Mouse (Mus musculus) forebrain, embryonic 12.5 days (tissue): ENCODE measurements around the gene Dhx9. TPM values are rescaled to one million over a fixed set of nuclear protein-coding genes. Genes with fewer than 3 reads are reported as not detected.
"Not testable (repeated sequence)": the region's sequence is repeated elsewhere in the genome, so short reads cannot be mapped to it uniquely, and the experiment has no call there.

ENCODE experiments used
- ATAC-seq: fragments of 200-750 bp; cut with Nextera tagmentation; 2 replicates; pipeline ENCODE4 v1.8.0; 2017; ENCODE audit warnings: moderate TSS enrichment; ENCODE audit not compliant: low FRiP score
- H3K27ac ChIP-seq: fragments of 300-500 bp; sonication (generic); 2 replicates; pipeline ENCODE4 v1.5.1; 2016; ENCODE audit warnings: mild to moderate bottlenecking
- H3K27me3 ChIP-seq: fragments of 300-500 bp; sonication (generic); 2 replicates; pipeline ENCODE4 v1.6.1; 2016; ENCODE audit warnings: mild to moderate bottlenecking
- H3K36me3 ChIP-seq: fragments of 300-500 bp; sonication (generic); replicated peaks from 2 replicates; pipeline ENCODE4 v1.6.1; 2016; ENCODE audit warnings: mild to moderate bottlenecking
- H3K4me1 ChIP-seq: fragments of 300-500 bp; sonication (generic); 2 replicates; pipeline ENCODE4 v1.6.1; 2016
- H3K4me2 ChIP-seq: fragments of 300-500 bp; sonication (generic); 2 replicates; pipeline ENCODE4 v1.6.1; 2016; ENCODE audit warnings: mild to moderate bottlenecking, moderate library complexity
- H3K4me3 ChIP-seq: fragments of 300-500 bp; sonication (generic); replicated peaks from 2 replicates; pipeline ENCODE4 v1.5.1; 2016; ENCODE audit warnings: mild to moderate bottlenecking
- H3K9ac ChIP-seq: fragments of 300-500 bp; sonication (generic); 2 replicates; pipeline ENCODE4 v1.6.1; 2016; ENCODE audit warnings: mild to moderate bottlenecking
- H3K9me3 ChIP-seq: fragments of 300-500 bp; sonication (generic); 2 replicates; pipeline ENCODE4 v1.6.1; 2016
- WGBS: fragments of 180-500 bp; shearing (Covaris S2); methylation state at CpG from one replicate; pipeline ENCODE4 v1.1.7; 2016; 5-methylcytosine and 5-hydroxymethylcytosine counted together
- polyA plus RNA-seq: library from polyadenylated mRNA; unstranded; fragments of >200 nt; fragmentation: Nextera tagmentation; extraction: Ambion mirVana; gene quantifications from 2 replicates; pipeline ENCODE4 v1.2.1, GENCODE M21; 2016

The Dhx9 gene
- polyA plus RNA-seq, 1 experiment from 2014 or later: 58.9 TPM

- ATAC-seq: no peak
- Histone ChIP-seq H3K4me3 (no peak overlapping the region), H3K36me3 (no peaks in the 10 kb centered on the region), H3K27me3 (no peaks in the 10 kb centered on the region), H3K4me1 (no peaks in the 10 kb centered on the region), H3K27ac (no peak overlapping the region), H3K4me2 (no peak overlapping the region), H3K9ac (no peak overlapping the region), H3K9me3 (no peaks in the 10 kb centered on the region)
- 89% methylated on average over 5 of the region's 5 CpGs for WGBS
These were observed 53.4 kb downstream of the Dhx9 start for GRCm38 (mm10) chr1:153433851-153434589.

GRCm38 (mm10) chr1:153432329-153432728 lies 55.1 kb downstream of the Dhx9 start:
- H3K4me2 ChIP-seq: no peak overlapping the region
- peaks cover 4% of the 10 kb centered on the region; the same call in 1 of the 2 replicates for H3K27me3 ChIP-seq
- H3K9me3 ChIP-seq: no peaks in the 10 kb centered on the region
- no peak overlapping the region for H3K27ac ChIP-seq
- ATAC-seq: no peak
- no peak overlapping the region for H3K4me3 ChIP-seq
- no peaks in the 10 kb centered on the region for H3K4me1 ChIP-seq
- H3K9ac ChIP-seq: no peak overlapping the region
- WGBS: 84% methylated on average over 2 of the region's 2 CpGs
- no peaks in the 10 kb centered on the region for H3K36me3 ChIP-seq

GRCm38 (mm10) chr1:153431701-153432100 lies 55.8 kb downstream of the Dhx9 start:
- 88% methylated on average over 10 of the region's 10 CpGs for WGBS
- no peak for ATAC-seq

GRCm38 (mm10) chr1:153431158-153431557 lies 56.3 kb downstream of the Dhx9 start:
- Histone ChIP-seq H3K9ac (no peak overlapping the region), H3K9me3 (no peaks in the 10 kb centered on the region), H3K4me2 (no peak overlapping the region), H3K4me1 (no peaks in the 10 kb centered on the region), H3K27ac (no peak overlapping the region), H3K4me3 (no peak overlapping the region), H3K27me3 (peaks cover 13% of the 10 kb centered on the region), H3K36me3 (no peaks in the 10 kb centered on the region)
- no peak for ATAC-seq
- 85% methylated on average over 7 of the region's 7 CpGs for WGBS

More at GRCm38 (mm10) chr1:153431701-153432100, 55.8 kb downstream of the Dhx9 start:
- Histone ChIP-seq H3K4me3 (no peak overlapping the region), H3K9me3 (no peaks in the 10 kb centered on the region), H3K27ac (no peak overlapping the region), H3K27me3 (peaks cover 8% of the 10 kb centered on the region), H3K4me1 (no peaks in the 10 kb centered on the region), H3K36me3 (no peaks in the 10 kb centered on the region), H3K9ac (no peak overlapping the region), H3K4me2 (no peak overlapping the region)

GRCm38 (mm10) chr1:153424770-153425584 lies 62.5 kb downstream of the Dhx9 start, which contains the start of gene Shcbp1l:
TSS of gene Shcbp1l (plus strand) at chr1:153425162.
- H3K9ac ChIP-seq: peak within 1 kb of the TSS; percentile 58
- H3K4me1 ChIP-seq: peaks cover 14% of the 10 kb centered on the region
- no peaks in the 10 kb centered on the region for H3K9me3 ChIP-seq
- H3K4me3 ChIP-seq: peak within 1 kb of the TSS; percentile 58
- peak; percentile 89 for ATAC-seq
- no peaks in the 10 kb centered on the region for H3K36me3 ChIP-seq
- 1% methylated on average over 55 of the region's 60 CpGs for WGBS
- H3K27ac ChIP-seq: no peak within 1 kb of the TSS
- peak within 1 kb of the TSS; percentile 96 for H3K4me2 ChIP-seq
- peaks cover 33% of the 10 kb centered on the region for H3K27me3 ChIP-seq

GRCm38 (mm10) chr1:153424271-153424670 lies 63.2 kb downstream of the Dhx9 start:
- Histone ChIP-seq H3K9ac (0 out of 2 replicates have a peak overlapping the region, but pooled peaks have one; percentile 58), H3K9me3 (no peaks in the 10 kb centered on the region), H3K27me3 (peaks cover 33% of the 10 kb centered on the region), H3K27ac (no peak overlapping the region), H3K4me1 (peaks cover 14% of the 10 kb centered on the region), H3K4me2 (peak overlapping the region; percentile 96), H3K4me3 (peak overlapping the region; percentile 58), H3K36me3 (no peaks in the 10 kb centered on the region)
- peak; percentile 45; the same call in 1 of the 2 replicates for ATAC-seq
- WGBS: 49% methylated on average over 12 of the region's 12 CpGs

GRCm38 (mm10) chr1:153417805-153418204 lies 69.7 kb downstream of the Dhx9 start:
- not testable (repeated sequence) for H3K9me3 ChIP-seq, H3K27ac ChIP-seq, ATAC-seq, H3K4me1 ChIP-seq, H3K4me2 ChIP-seq, H3K27me3 ChIP-seq, H3K36me3 ChIP-seq, H3K9ac ChIP-seq, H3K4me3 ChIP-seq
- whole genome bisulfite sequencing: 57% methylated on average over 4 of the region's 4 CpGs

- not testable (repeated sequence) for H3K9ac ChIP-seq, H3K27ac ChIP-seq, H3K36me3 ChIP-seq, H3K9me3 ChIP-seq, H3K4me1 ChIP-seq, H3K27me3 ChIP-seq, ATAC-seq, H3K4me3 ChIP-seq, H3K4me2 ChIP-seq
- WGBS: 84% methylated on average over 3 of the region's 3 CpGs
These were observed 71.1 kb downstream of the Dhx9 start for GRCm38 (mm10) chr1:153416271-153416832.

- not testable (repeated sequence) for H3K9me3 ChIP-seq, ATAC-seq
- 78% methylated on average over 2 of the region's 5 CpGs for WGBS
These were observed 71.7 kb downstream of the Dhx9 start for GRCm38 (mm10) chr1:153415742-153416141.

GRCm38 (mm10) chr1:153414962-153415361 lies 72.5 kb downstream of the Dhx9 start:
- WGBS: 93% methylated on average over 4 of the region's 4 CpGs
- H3K9me3 ChIP-seq: no peaks in the 10 kb centered on the region
- H3K9ac ChIP-seq: no peak overlapping the region
- H3K27ac ChIP-seq: no peak overlapping the region
- H3K4me2 ChIP-seq: no peak overlapping the region
- no peaks in the 10 kb centered on the region for H3K27me3 ChIP-seq
- H3K4me1 ChIP-seq: no peaks in the 10 kb centered on the region
- no peak for ATAC-seq
- no peak overlapping the region for H3K4me3 ChIP-seq
- H3K36me3 ChIP-seq: no peaks in the 10 kb centered on the region

More at GRCm38 (mm10) chr1:153415742-153416141, 71.7 kb downstream of the Dhx9 start:
- H3K4me3 ChIP-seq, H3K4me2 ChIP-seq, H3K27me3 ChIP-seq, H3K9ac ChIP-seq, H3K36me3 ChIP-seq, H3K27ac ChIP-seq, H3K4me1 ChIP-seq: not testable (repeated sequence)

- 93% methylated on average over 24 of the region's 24 CpGs for WGBS
- not testable (repeated sequence) for H3K9ac ChIP-seq, H3K9me3 ChIP-seq, H3K27ac ChIP-seq, H3K4me1 ChIP-seq, H3K4me3 ChIP-seq, H3K4me2 ChIP-seq, ATAC-seq, H3K27me3 ChIP-seq, H3K36me3 ChIP-seq
These were observed 73.2 kb downstream of the Dhx9 start for GRCm38 (mm10) chr1:153414114-153414723.
